Mouse (Mus musculus): ENCODE data around the gene Lsamp. TPM values are rescaled to one million over a fixed set of nuclear protein-coding genes. Genes with fewer than 3 reads are reported as not detected.

Lsamp gene
- polyA plus RNA-seq, 1 experiment from 2014 or later = 13.9 TPM

- Histone ChIP-seq H3K27ac (replicated peaks) (no peak overlapping the region), H3K27me3 (ENCODE audit: low read depth, poor library complexity, severe bottlenecking) (no peaks in the 10 kb centered on the region), H3K4me3 (no peak overlapping the region), H3K4me1 (no peaks in the 10 kb centered on the region), H3K9me3 (replicated peaks) (no peaks in the 10 kb centered on the region), H3K36me3 (no peaks in the 10 kb centered on the region)
- no peak for DNase-seq (ENCODE audit: low spot score)
- WGBS = 72% methylated on average over 1 of the region's 1 CpGs
Measured at GRCm38 (mm10) chr16:42004166-42004565, 2020.0 kb downstream of the Lsamp start.

- H3K9me3 ChIP-seq (replicated peaks) = no peaks in the 10 kb centered on the region
- no peaks in the 10 kb centered on the region for H3K36me3 ChIP-seq
- WGBS = 57% methylated on average over 5 of the region's 5 CpGs
- H3K27me3 ChIP-seq (ENCODE audit: low read depth, poor library complexity, severe bottlenecking) = no peaks in the 10 kb centered on the region
- peaks cover 12% of the 10 kb centered on the region; the same call in 1 of the 2 replicates for H3K4me1 ChIP-seq
- H3K4me3 ChIP-seq = no peak overlapping the region
- no peak overlapping the region for H3K27ac ChIP-seq (replicated peaks)
- no peak for DNase-seq (ENCODE audit: low spot score)
Measured at GRCm38 (mm10) chr16:42014937-42015336, 2030.8 kb downstream of the Lsamp start.

GRCm38 (mm10) chr16:42015443-42015842 is 2031.3 kb downstream of the Lsamp start:
- Histone ChIP-seq H3K4me3 (no peak overlapping the region), H3K36me3 (no peaks in the 10 kb centered on the region), H3K27ac (replicated peaks) (no peak overlapping the region), H3K9me3 (replicated peaks) (no peaks in the 10 kb centered on the region), H3K4me1 (peaks cover 12% of the 10 kb centered on the region; the same call in 1 of the 2 replicates), H3K27me3 (ENCODE audit: low read depth, poor library complexity, severe bottlenecking) (no peaks in the 10 kb centered on the region)
- WGBS = 75% methylated on average over 3 of the region's 3 CpGs
- DNase-seq (ENCODE audit: low spot score) = no peak

GRCm38 (mm10) chr16:42016791-42017643 is 2032.9 kb downstream of the Lsamp start:
- no peaks in the 10 kb centered on the region for H3K27me3 ChIP-seq (ENCODE audit: low read depth, poor library complexity, severe bottlenecking)
- no peak overlapping the region for H3K27ac ChIP-seq (replicated peaks)
- DNase-seq (ENCODE audit: low spot score) = no peak
- H3K4me1 ChIP-seq = peaks cover 12% of the 10 kb centered on the region; the same call in 1 of the 2 replicates
- H3K9me3 ChIP-seq (replicated peaks) = no peaks in the 10 kb centered on the region
- WGBS = 90% methylated on average over 9 of the region's 9 CpGs
- no peak overlapping the region for H3K4me3 ChIP-seq
- no peaks in the 10 kb centered on the region for H3K36me3 ChIP-seq

GRCm38 (mm10) chr16:42022566-42022965 is 2038.4 kb downstream of the Lsamp start:
- 41% methylated on average over 1 of the region's 1 CpGs for WGBS
- no peaks in the 10 kb centered on the region for H3K4me1 ChIP-seq

GRCm38 (mm10) chr16:42032030-42032429 is 2047.9 kb downstream of the Lsamp start:
- H3K27me3 ChIP-seq (ENCODE audit: low read depth, poor library complexity, severe bottlenecking) = no peaks in the 10 kb centered on the region
- H3K4me1 ChIP-seq = no peaks in the 10 kb centered on the region
- no peak overlapping the region for H3K27ac ChIP-seq (replicated peaks)
- no peak for DNase-seq (ENCODE audit: low spot score)
- 84% methylated on average over 2 of the region's 2 CpGs for WGBS
- no peaks in the 10 kb centered on the region for H3K9me3 ChIP-seq (replicated peaks)
- H3K36me3 ChIP-seq = no peaks in the 10 kb centered on the region
- no peak overlapping the region for H3K4me3 ChIP-seq

More at GRCm38 (mm10) chr16:42022566-42022965, 2038.4 kb downstream of the Lsamp start:
- no peak for DNase-seq (ENCODE audit: low spot score)
- no peaks in the 10 kb centered on the region for H3K27me3 ChIP-seq (ENCODE audit: low read depth, poor library complexity, severe bottlenecking)
- no peaks in the 10 kb centered on the region for H3K36me3 ChIP-seq
- no peaks in the 10 kb centered on the region for H3K9me3 ChIP-seq (replicated peaks)
- no peak overlapping the region for H3K4me3 ChIP-seq
- H3K27ac ChIP-seq (replicated peaks) = no peak overlapping the region

GRCm38 (mm10) chr16:42033449-42033848 is 2049.3 kb downstream of the Lsamp start:
- 91% methylated on average over 2 of the region's 2 CpGs for WGBS

GRCm38 (mm10) chr16:42048138-42048537 is 2064.0 kb downstream of the Lsamp start:
- DNase-seq (ENCODE audit: low spot score) = no peak
- Histone ChIP-seq H3K36me3 (no peaks in the 10 kb centered on the region), H3K4me1 (peaks cover 10% of the 10 kb centered on the region), H3K9me3 (replicated peaks) (no peaks in the 10 kb centered on the region), H3K27me3 (ENCODE audit: low read depth, poor library complexity, severe bottlenecking) (no peaks in the 10 kb centered on the region), H3K27ac (replicated peaks) (no peak overlapping the region), H3K4me3 (no peak overlapping the region)

More at GRCm38 (mm10) chr16:42033449-42033848, 2049.3 kb downstream of the Lsamp start:
- Histone ChIP-seq H3K4me3 (no peak overlapping the region), H3K27me3 (ENCODE audit: low read depth, poor library complexity, severe bottlenecking) (no peaks in the 10 kb centered on the region), H3K9me3 (replicated peaks) (no peaks in the 10 kb centered on the region), H3K36me3 (no peaks in the 10 kb centered on the region), H3K4me1 (no peaks in the 10 kb centered on the region), H3K27ac (replicated peaks) (no peak overlapping the region)
- no peak for DNase-seq (ENCODE audit: low spot score)

- 86% methylated on average over 3 of the region's 3 CpGs for WGBS
- no peaks in the 10 kb centered on the region for H3K4me1 ChIP-seq
- H3K9me3 ChIP-seq (replicated peaks) = no peaks in the 10 kb centered on the region
- no peaks in the 10 kb centered on the region for H3K36me3 ChIP-seq
- no peak overlapping the region for H3K4me3 ChIP-seq
- H3K27ac ChIP-seq (replicated peaks) = no peak overlapping the region
- DNase-seq (ENCODE audit: low spot score) = no peak
- H3K27me3 ChIP-seq (ENCODE audit: low read depth, poor library complexity, severe bottlenecking) = no peaks in the 10 kb centered on the region
Measured at GRCm38 (mm10) chr16:42059927-42060326, 2075.8 kb downstream of the Lsamp start.

- Histone ChIP-seq H3K4me1 (no peaks in the 10 kb centered on the region), H3K9me3 (replicated peaks) (no peaks in the 10 kb centered on the region), H3K27me3 (ENCODE audit: low read depth, poor library complexity, severe bottlenecking) (no peaks in the 10 kb centered on the region), H3K27ac (replicated peaks) (no peak overlapping the region), H3K4me3 (no peak overlapping the region), H3K36me3 (no peaks in the 10 kb centered on the region)
- DNase-seq (ENCODE audit: low spot score) = no peak
- 88% methylated on average over 3 of the region's 3 CpGs for WGBS
Measured at GRCm38 (mm10) chr16:42074325-42074724, 2090.2 kb downstream of the Lsamp start.

- DNase-seq (ENCODE audit: low spot score) = no peak
- no peaks in the 10 kb centered on the region for H3K9me3 ChIP-seq (replicated peaks)
- H3K27me3 ChIP-seq (ENCODE audit: low read depth, poor library complexity, severe bottlenecking) = no peaks in the 10 kb centered on the region
- no peak overlapping the region for H3K4me3 ChIP-seq
- H3K4me1 ChIP-seq = no peaks in the 10 kb centered on the region
- WGBS = 88% methylated on average over 4 of the region's 4 CpGs
- no peaks in the 10 kb centered on the region for H3K36me3 ChIP-seq
- H3K27ac ChIP-seq (replicated peaks) = no peak overlapping the region
Measured at GRCm38 (mm10) chr16:42079573-42079972, 2095.4 kb downstream of the Lsamp start.

- Histone ChIP-seq H3K4me3 (no peak overlapping the region), H3K36me3 (no peaks in the 10 kb centered on the region), H3K9me3 (replicated peaks) (no peaks in the 10 kb centered on the region), H3K27ac (replicated peaks) (no peak overlapping the region), H3K27me3 (ENCODE audit: low read depth, poor library complexity, severe bottlenecking) (no peaks in the 10 kb centered on the region), H3K4me1 (no peaks in the 10 kb centered on the region)
- DNase-seq (ENCODE audit: low spot score) = no peak
- 86% methylated on average over 2 of the region's 2 CpGs for WGBS
Measured at GRCm38 (mm10) chr16:42081611-42082010, 2097.4 kb downstream of the Lsamp start.

GRCm38 (mm10) chr16:42097510-42097909 is 2113.3 kb downstream of the Lsamp start:
- Histone ChIP-seq H3K27ac (replicated peaks) (no peak overlapping the region), H3K4me3 (no peak overlapping the region), H3K36me3 (no peaks in the 10 kb centered on the region), H3K9me3 (replicated peaks) (no peaks in the 10 kb centered on the region), H3K4me1 (no peaks in the 10 kb centered on the region), H3K27me3 (ENCODE audit: low read depth, poor library complexity, severe bottlenecking) (no peaks in the 10 kb centered on the region)
- DNase-seq (ENCODE audit: low spot score) = no peak
- WGBS = 89% methylated on average over 1 of the region's 1 CpGs
